Comparison of ENCODE assay signal across 11 mouse cellular contexts in genomic region chr16:7282257-7282656, GRCm38 (mm10).
A peak's percentile ranks its signal among the peaks of the same experiment; 100 is the strongest.
DNase-seq lines count a peak whose midpoint lies in the region; ATAC-seq and TF ChIP-seq lines count a peak whose summit lies in the region.
"Had no signal": no experiment of that assay in that cellular context is flagged by ENCODE, and none has a peak within 500 bp of the region (broad histone marks: within the 10 kb centered on the region; RNA-seq: fewer than 3 reads in every experiment).

No protein-coding gene starts in this region.

- H3K36me3 ChIP-seq in heart, adult 2 months (ENCODE audit: control insufficient read depth, insufficient read depth, low read length): peaks cover 13% of the 10 kb centered on the region
- H3K36me3 ChIP-seq in heart, embryonic 10.5 days: no peaks in the 10 kb centered on the region

- no peak for TF ChIP-seq CTCF in heart, adult 2 months (IDR thresholded peaks at IDR 0.05)
- no peak for TF ChIP-seq CTCF in brain, embryonic 14.5 days (IDR thresholded peaks at IDR 0.05; ENCODE audit: borderline replicate concordance, extremely low read depth, insufficient read depth, insufficient read length)
- TF ChIP-seq CTCF in gastrocnemius, adult 2 months (IDR thresholded peaks at IDR 0.05): no peak

- no peaks in the 10 kb centered on the region for H3K9me3 ChIP-seq in heart, embryonic 10.5 days
- H3K9me3 ChIP-seq: forebrain, embryonic 13.5 days had no signal

- DNase-seq in heart, adult 2 months: peak; percentile 30 to 36
- DNase-seq in heart, embryonic 10.5 days (ENCODE audit: low spot score): no peak
- DNase-seq in brain, embryonic 14.5 days (ENCODE audit: low read depth): peak; percentile 38
- DNase-seq in gastrocnemius, adult 2 months: peak; percentile 59
- DNase-seq in left cerebral cortex, postnatal 36 days (ENCODE audit: low spot score in 2 of 2): peak; percentile 47 to 56
- DNase-seq in natural killer cell, adult 2 months (ENCODE audit: low spot score in 2 of 2): no peak
- DNase-seq in ovary, postnatal 36 days (ENCODE audit: low spot score): no peak
- DNase-seq: lung, embryonic 14.5 days had no signal

- intact Hi-C loops in heart, adult 2 months (cut with DNase I): no loop called here
- intact Hi-C loops in gastrocnemius, adult 2 months (cut with DNase I): no loop called here
- intact Hi-C loops in left cerebral cortex, postnatal 36 days (cut with DNase I): no loop called here

- H3K4me1 ChIP-seq in heart, adult 2 months (ENCODE audit: control insufficient read depth, insufficient read depth, low read length): peaks cover 4% of the 10 kb centered on the region
- no peaks in the 10 kb centered on the region for H3K4me1 ChIP-seq in heart, embryonic 10.5 days
- H3K4me1 ChIP-seq: forebrain, embryonic 13.5 days had no signal

- H3K4me3 ChIP-seq in heart, adult 2 months: no peak overlapping the region
- no peak overlapping the region for H3K4me3 ChIP-seq in heart, embryonic 10.5 days
- no peak overlapping the region for H3K4me3 ChIP-seq in gastrocnemius, adult 2 months
- H3K4me3 ChIP-seq: forebrain, embryonic 13.5 days had no signal

- 64% methylated on average over 7 of the region's 7 CpGs for WGBS in heart, adult 2 months
- WGBS in heart, embryonic 10.5 days: 86% methylated on average over 7 of the region's 7 CpGs

- TF ChIP-seq POLR2A in heart, adult 2 months (IDR thresholded peaks at IDR 0.05; ENCODE audit: insufficient read depth, low read depth, low read length): no peak
- TF ChIP-seq POLR2A in brain, embryonic 14.5 days (IDR thresholded peaks at IDR 0.05; ENCODE audit: borderline replicate concordance, extremely low read depth, insufficient read depth, insufficient read length, poor library complexity, severe bottlenecking): no peak

- no peaks in the 10 kb centered on the region for H3K27me3 ChIP-seq in heart, adult 2 months (ENCODE audit: control insufficient read depth, insufficient read depth, low read length)
- no peaks in the 10 kb centered on the region for H3K27me3 ChIP-seq in heart, embryonic 10.5 days (ENCODE audit: insufficient read depth, poor library complexity, severe bottlenecking)
- H3K27me3 ChIP-seq: forebrain, embryonic 13.5 days had no signal

- no peak for ATAC-seq in granulocyte monocyte progenitor cell, adult 5-6 weeks (replicated peaks; ENCODE audit: poor library complexity, severe bottlenecking)
- ATAC-seq: forebrain, embryonic 13.5 days; intestine, postnatal 0 days had no signal

- no peak overlapping the region for H3K27ac ChIP-seq in heart, adult 2 months
- H3K27ac ChIP-seq in heart, embryonic 10.5 days: no peak overlapping the region
- peak overlapping the region; percentile 65 for H3K27ac ChIP-seq in gastrocnemius, adult 2 months
- H3K27ac ChIP-seq: forebrain, embryonic 13.5 days had no signal

- H3K9ac ChIP-seq in heart, adult 2 months (ENCODE audit: low read depth, low read length): no peak overlapping the region
- H3K9ac ChIP-seq: forebrain, embryonic 13.5 days; lung, embryonic 14.5 days had no signal

- TF ChIP-seq EP300 in heart, adult 2 months (IDR thresholded peaks at IDR 0.05; ENCODE audit: insufficient read depth, low read depth, low read length): no peak

- no peaks in the 10 kb centered on the region for H3K79me2 ChIP-seq in heart, adult 2 months (replicated peaks; ENCODE audit: control insufficient read depth, insufficient read depth, low read length)

Comparison
In these comparisons a context has a peak if more than half of its experiments do, and no peak if none do; other contexts are left out.
1. DNase-seq: peak in heart, adult 2 months (2 of 2), brain, embryonic 14.5 days (single experiment), gastrocnemius, adult 2 months (single experiment) and left cerebral cortex, postnatal 36 days (2 of 2); none in heart, embryonic 10.5 days (single experiment), natural killer cell, adult 2 months (0 of 2) and ovary, postnatal 36 days (single experiment).